Mouse (Mus musculus): ENCODE measurements around the gene Faap100. TPM values are rescaled to one million over a fixed set of nuclear protein-coding genes. Genes with fewer than 3 reads are reported as not detected.

Gene Faap100
- total and polyA plus RNA-seq, 3 experiments = 7.7 to 17.7 (median 14.3) TPM

GRCm38 (mm10) chr11:120348684-120349370 lies 29.7 kb downstream of the Faap100 start:
- no peak for TF ChIP-seq GABPA (IDR thresholded peaks at IDR 0.05; ENCODE audit: insufficient replicate concordance, low read depth, low read length)
- TF ChIP-seq MXI1 (IDR thresholded peaks at IDR 0.05; ENCODE audit: low read depth, low read length) = peak; percentile 71
- 0 out of 2 replicates have a peak, but pooled peaks have one; percentile 5 for TF ChIP-seq ELF1 (IDR thresholded peaks at IDR 0.05; ENCODE audit: low read depth, low read length)
- TF ChIP-seq MAX (IDR thresholded peaks at IDR 0.05; ENCODE audit: low read length) = peak; percentile 87; the same call in 1 of the 2 replicates
- peak; percentile 60 for TF ChIP-seq USF2 (conservative IDR thresholded peaks at IDR 0.05; ENCODE audit: low read depth, low read length)
- TF ChIP-seq CHD1 (IDR thresholded peaks at IDR 0.05; ENCODE audit: low read depth, low read length) = 0 out of 2 replicates have a peak, but pooled peaks have one; percentile 87
- peak; percentile 64; the same call in 1 of the 2 replicates for TF ChIP-seq CHD2 (IDR thresholded peaks at IDR 0.05; ENCODE audit: low read length)
- TF ChIP-seq UBTF (IDR thresholded peaks at IDR 0.05; ENCODE audit: low read depth, low read length) = 0 out of 2 replicates have a peak, but pooled peaks have one; percentile 27
- 0 out of 2 replicates have a peak, but pooled peaks have one; percentile 60 for TF ChIP-seq MAZ (IDR thresholded peaks at IDR 0.05; ENCODE audit: low read depth, low read length)
- no peak for TF ChIP-seq ETS1 (conservative IDR thresholded peaks at IDR 0.05; ENCODE audit: low read depth, low read length)
- TF ChIP-seq NELFE (IDR thresholded peaks at IDR 0.05; ENCODE audit: low read depth, low read length) = no peak
- TF ChIP-seq TCF12 (IDR thresholded peaks at IDR 0.05; ENCODE audit: low read depth, low read length) = peak; percentile 28; the same call in 1 of the 2 replicates
- peak; percentile 81 for TF ChIP-seq USF1 (IDR thresholded peaks at IDR 0.05; ENCODE audit: low read depth, low read length)
- no peak for TF ChIP-seq MAFK (IDR thresholded peaks at IDR 0.05; ENCODE audit: insufficient replicate concordance, low read length)
- TF ChIP-seq HCFC1 (IDR thresholded peaks at IDR 0.05; ENCODE audit: low read depth, low read length) = peak; percentile 19; the same call in 1 of the 2 replicates
- peak; percentile 75 for TF ChIP-seq BHLHE40 (IDR thresholded peaks at IDR 0.05; ENCODE audit: low read depth, low read length)
- 0 out of 2 replicates have a peak, but pooled peaks have one; percentile 2 for TF ChIP-seq NRF1 (IDR thresholded peaks at IDR 0.05; ENCODE audit: low read depth, low read length)
- peak; percentile 44; the same call in 1 of the 2 replicates for TF ChIP-seq SIN3A (IDR thresholded peaks at IDR 0.05; ENCODE audit: low read length)
- peak; percentile 18; the same call in 1 of the 2 replicates for TF ChIP-seq ZMIZ1 (IDR thresholded peaks at IDR 0.05; ENCODE audit: low read depth, low read length)
- peak; percentile 61; the same call in 1 of the 2 replicates for TF ChIP-seq MYC (IDR thresholded peaks at IDR 0.05; ENCODE audit: low read depth, low read length)
- H3K4me1 ChIP-seq (ENCODE audit: control insufficient read depth in 1 of 2, insufficient read depth in 2 of 2) = peaks cover 19 to 49% of the 10 kb centered on the region in 2 experiments

More at GRCm38 (mm10) chr11:120348684-120349370, 29.7 kb downstream of the Faap100 start:
- Histone ChIP-seq H3K27me3 (replicated peaks) (no peaks in the 10 kb centered on the region), H3K9me3 (replicated peaks; ENCODE audit: low read length) (no peaks in the 10 kb centered on the region), H3K4me2 (ENCODE audit: insufficient read depth, low read depth, poor library complexity, severe bottlenecking) (peak overlapping the region; percentile 78), H3K4me3 (replicated peaks in 1 of 3; ENCODE audit: low read depth in 2 of 3, low read length in 2 of 3, poor library complexity in 1 of 3) (peak overlapping the region; percentile 78 to 98 (median 85)), H3K9ac (ENCODE audit: insufficient read depth, low read depth) (peak overlapping the region; percentile 96), H3K79me2 (replicated peaks; ENCODE audit: control insufficient read depth, extremely low read depth, insufficient read depth, poor library complexity, severe bottlenecking) (peaks cover 17% of the 10 kb centered on the region), H3K27ac (ENCODE audit: insufficient read depth, low read depth) (peak overlapping the region; percentile 80), H3K36me3 (replicated peaks in 1 of 2; ENCODE audit: control insufficient read depth in 1 of 2, insufficient read depth in 1 of 2, low read length in 1 of 2) (peaks cover 18 to 22% of the 10 kb centered on the region in 2 experiments)
- DNase-seq (ENCODE audit: extremely low read depth) = no peak
- dilution Hi-C loops (cut with MboI; ENCODE audit: extremely low pct_ligation_motif_present, extremely low pct_unique_long_range_greater_than_20kb, low sequenced_read_pairs) (no loop called here), in situ Hi-C loops (cut with MboI; ENCODE audit: low pct_ligation_motif_present, low pct_unique_long_range_greater_than_20kb, low sequenced_read_pairs) (no loop called here)
